Mouse (Mus musculus): ENCODE data around the gene Chad. TPM values are rescaled to one million over a fixed set of nuclear protein-coding genes. Genes with fewer than 3 reads are reported as not detected.

Chad gene
- polyA plus RNA-seq, 1 experiment from 2014 or later, result 2.1 TPM

GRCm38 (mm10) chr11:94601321-94602281 is 36.8 kb downstream of the Chad start, which contains the start of gene Acsf2:
TSS of gene Acsf2 (minus strand) at chr11:94601871.
- Histone ChIP-seq H3K4me1 (ENCODE audit: control insufficient read depth, insufficient read depth, low read length) (peaks cover 6% of the 10 kb centered on the region), H3K9me3 (replicated peaks; ENCODE audit: control insufficient read depth, low read length) (no peaks in the 10 kb centered on the region), H3K4me2 (ENCODE audit: low read depth, low read length) (peak within 1 kb of the TSS; percentile 81), H3K27me3 (ENCODE audit: control insufficient read depth, insufficient read depth, low read length) (no peaks in the 10 kb centered on the region), H3K9ac (ENCODE audit: low read length) (peak within 1 kb of the TSS; percentile 78), H3K27ac (ENCODE audit: low read length) (peak within 1 kb of the TSS; percentile 40), H3K36me3 (ENCODE audit: control insufficient read depth, insufficient read depth) (no peaks in the 10 kb centered on the region), H3K4me3 (ENCODE audit: low read length) (peak within 1 kb of the TSS; percentile 67)
- ATAC-seq (replicated peaks; ENCODE audit: extremely low read depth, insufficient read depth, low FRiP score), result peak; percentile 89
- WGBS, result 3% methylated on average over 45 of the region's 52 CpGs

- H3K4me2 ChIP-seq (ENCODE audit: low read depth, low read length), result peak overlapping the region; percentile 81
- H3K27ac ChIP-seq (ENCODE audit: low read length), result peak overlapping the region; percentile 40
- no peak overlapping the region; the same call in 1 of the 2 replicates for H3K9ac ChIP-seq (ENCODE audit: low read length)
- H3K4me3 ChIP-seq (ENCODE audit: low read length), result peak overlapping the region; percentile 67; the same call in 1 of the 2 replicates
- no peak for ATAC-seq (replicated peaks; ENCODE audit: extremely low read depth, insufficient read depth, low FRiP score)
- no peaks in the 10 kb centered on the region for H3K27me3 ChIP-seq (ENCODE audit: control insufficient read depth, insufficient read depth, low read length)
- 61% methylated on average over 11 of the region's 11 CpGs for WGBS
- H3K9me3 ChIP-seq (replicated peaks; ENCODE audit: control insufficient read depth, low read length), result no peaks in the 10 kb centered on the region
- H3K36me3 ChIP-seq (ENCODE audit: control insufficient read depth, insufficient read depth), result no peaks in the 10 kb centered on the region
- H3K4me1 ChIP-seq (ENCODE audit: control insufficient read depth, insufficient read depth, low read length), result peaks cover 6% of the 10 kb centered on the region
These were observed 37.6 kb downstream of the Chad start for GRCm38 (mm10) chr11:94602356-94602955.

- WGBS, result 73% methylated on average over 4 of the region's 4 CpGs
- Histone ChIP-seq H3K27ac (ENCODE audit: low read length) (no peak overlapping the region), H3K27me3 (ENCODE audit: control insufficient read depth, insufficient read depth, low read length) (no peaks in the 10 kb centered on the region), H3K4me3 (ENCODE audit: low read length) (no peak overlapping the region), H3K36me3 (ENCODE audit: control insufficient read depth, insufficient read depth) (no peaks in the 10 kb centered on the region), H3K4me1 (ENCODE audit: control insufficient read depth, insufficient read depth, low read length) (no peaks in the 10 kb centered on the region), H3K4me2 (ENCODE audit: low read depth, low read length) (no peak overlapping the region), H3K9me3 (replicated peaks; ENCODE audit: control insufficient read depth, low read length) (no peaks in the 10 kb centered on the region), H3K9ac (ENCODE audit: low read length) (no peak overlapping the region)
- no peak for ATAC-seq (replicated peaks; ENCODE audit: extremely low read depth, insufficient read depth, low FRiP score)
These were observed 46.2 kb downstream of the Chad start for GRCm38 (mm10) chr11:94610744-94611740.

GRCm38 (mm10) chr11:94614603-94615002 is 49.8 kb downstream of the Chad start:
- Histone ChIP-seq H3K27me3 (ENCODE audit: control insufficient read depth, insufficient read depth, low read length) (peaks cover 2% of the 10 kb centered on the region; the same call in 1 of the 2 replicates), H3K36me3 (ENCODE audit: control insufficient read depth, insufficient read depth) (no peaks in the 10 kb centered on the region), H3K4me1 (ENCODE audit: control insufficient read depth, insufficient read depth, low read length) (no peaks in the 10 kb centered on the region), H3K4me3 (ENCODE audit: low read length) (no peak overlapping the region), H3K27ac (ENCODE audit: low read length) (no peak overlapping the region), H3K9ac (ENCODE audit: low read length) (no peak overlapping the region), H3K4me2 (ENCODE audit: low read depth, low read length) (no peak overlapping the region), H3K9me3 (replicated peaks; ENCODE audit: control insufficient read depth, low read length) (0 out of 2 replicates have a peak, but pooled peaks cover 4% of the 10 kb centered on the region)
- WGBS, result 78% methylated on average over 4 of the region's 4 CpGs
- no peak for ATAC-seq (replicated peaks; ENCODE audit: extremely low read depth, insufficient read depth, low FRiP score)

GRCm38 (mm10) chr11:94615494-94615893 is 50.6 kb downstream of the Chad start:
- WGBS, result 17% methylated on average over 4 of the region's 4 CpGs

DNA sequence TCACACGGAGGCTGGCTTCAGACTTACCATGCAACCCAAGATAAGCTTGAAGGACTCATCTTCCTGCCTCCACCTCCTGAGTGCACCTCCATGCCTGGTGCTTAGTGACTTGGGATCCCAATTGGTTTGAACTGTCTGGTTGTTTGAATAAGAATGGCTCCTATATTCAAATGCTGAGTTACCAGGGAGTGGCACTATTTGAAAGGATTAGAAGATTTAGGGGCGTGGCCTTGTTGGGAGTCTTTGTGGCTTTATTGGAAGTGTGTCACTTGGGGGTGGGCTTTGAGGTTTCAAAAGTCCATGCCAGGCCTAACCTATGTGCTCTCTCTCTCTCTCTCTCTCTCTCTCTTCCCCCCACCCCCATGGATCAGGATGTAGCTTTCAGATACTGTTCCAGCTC is 52.8 kb downstream of the Chad start:
- peaks cover 2% of the 10 kb centered on the region; the same call in 1 of the 2 replicates for H3K27me3 ChIP-seq (ENCODE audit: control insufficient read depth, insufficient read depth, low read length)
- H3K4me2 ChIP-seq (ENCODE audit: low read depth, low read length), result no peak overlapping the region
- no peak overlapping the region for H3K4me3 ChIP-seq (ENCODE audit: low read length)
- 82% methylated on average over 2 of the region's 2 CpGs for WGBS
- no peaks in the 10 kb centered on the region for H3K4me1 ChIP-seq (ENCODE audit: control insufficient read depth, insufficient read depth, low read length)
- no peak overlapping the region for H3K9ac ChIP-seq (ENCODE audit: low read length)
- no peaks in the 10 kb centered on the region for H3K36me3 ChIP-seq (ENCODE audit: control insufficient read depth, insufficient read depth)
- ATAC-seq (replicated peaks; ENCODE audit: extremely low read depth, insufficient read depth, low FRiP score), result no peak
- H3K27ac ChIP-seq (ENCODE audit: low read length), result no peak overlapping the region
- 0 out of 2 replicates have a peak, but pooled peaks cover 4% of the 10 kb centered on the region for H3K9me3 ChIP-seq (replicated peaks; ENCODE audit: control insufficient read depth, low read length)

More at GRCm38 (mm10) chr11:94615494-94615893, 50.6 kb downstream of the Chad start:
- no peak overlapping the region for H3K4me2 ChIP-seq (ENCODE audit: low read depth, low read length)
- no peak for ATAC-seq (replicated peaks; ENCODE audit: extremely low read depth, insufficient read depth, low FRiP score)
- H3K27me3 ChIP-seq (ENCODE audit: control insufficient read depth, insufficient read depth, low read length), result peaks cover 2% of the 10 kb centered on the region; the same call in 1 of the 2 replicates
- no peak overlapping the region for H3K27ac ChIP-seq (ENCODE audit: low read length)
- 0 out of 2 replicates have a peak, but pooled peaks cover 4% of the 10 kb centered on the region for H3K9me3 ChIP-seq (replicated peaks; ENCODE audit: control insufficient read depth, low read length)
- no peak overlapping the region for H3K4me3 ChIP-seq (ENCODE audit: low read length)
- no peak overlapping the region for H3K9ac ChIP-seq (ENCODE audit: low read length)
- H3K4me1 ChIP-seq (ENCODE audit: control insufficient read depth, insufficient read depth, low read length), result no peaks in the 10 kb centered on the region
- no peaks in the 10 kb centered on the region for H3K36me3 ChIP-seq (ENCODE audit: control insufficient read depth, insufficient read depth)

Other genes with a start within 250 kb of the Chad start
- 62.4 and 73.2 TPM in 2 replicates for gene Luc7l3, start 243.1 kb upstream of the Chad start, polyA plus RNA-seq (2015; fragmentation: Nextera tagmentation; extraction: Ambion mirVana)
- 17.5 and 22.6 TPM in 2 replicates for gene Ankrd40, start 237.0 kb upstream of the Chad start, polyA plus RNA-seq (2015; fragmentation: Nextera tagmentation; extraction: Ambion mirVana)
- gene Abcc3, start 172.1 kb upstream of the Chad start, polyA plus RNA-seq (2015; fragmentation: Nextera tagmentation; extraction: Ambion mirVana), result 1.1 and 1.3 TPM in 2 replicates
- gene Cacna1g, start 90.8 kb upstream of the Chad start, polyA plus RNA-seq (2015; fragmentation: Nextera tagmentation; extraction: Ambion mirVana), result 5.8 and 7.6 TPM in 2 replicates
- gene Spata20, start 78.9 kb upstream of the Chad start, polyA plus RNA-seq (2015; fragmentation: Nextera tagmentation; extraction: Ambion mirVana), result 0.08 and 0.25 TPM in 2 replicates
- gene Epn3, start 65.1 kb upstream of the Chad start, polyA plus RNA-seq (2015; fragmentation: Nextera tagmentation; extraction: Ambion mirVana), result 13.6 and 17.9 TPM in 2 replicates
- gene Mycbpap, start 43.3 kb upstream of the Chad start, polyA plus RNA-seq (2015; fragmentation: Nextera tagmentation; extraction: Ambion mirVana), result 5.7 and 9.1 TPM in 2 replicates
- 7.3 and 8.0 TPM in 2 replicates for gene Rsad1, start 15.8 kb upstream of the Chad start, polyA plus RNA-seq (2015; fragmentation: Nextera tagmentation; extraction: Ambion mirVana)
- 2.7 and 3.9 TPM in 2 replicates for gene Acsf2, start 36.8 kb downstream of the Chad start, polyA plus RNA-seq (2015; fragmentation: Nextera tagmentation; extraction: Ambion mirVana)
- gene Lrrc59, start 64.7 kb downstream of the Chad start, polyA plus RNA-seq (2015; fragmentation: Nextera tagmentation; extraction: Ambion mirVana), result 120 and 123 TPM in 2 replicates
- 123 and 134 TPM in 2 replicates for gene Mrpl27, start 88.7 kb downstream of the Chad start, polyA plus RNA-seq (2015; fragmentation: Nextera tagmentation; extraction: Ambion mirVana)
- 9.9 and 11.3 TPM in 2 replicates for gene Eme1, start 88.9 kb downstream of the Chad start, polyA plus RNA-seq (2015; fragmentation: Nextera tagmentation; extraction: Ambion mirVana)
- gene Xylt2, start 112.5 kb downstream of the Chad start, polyA plus RNA-seq (2015; fragmentation: Nextera tagmentation; extraction: Ambion mirVana), result 11.6 and 12.9 TPM in 2 replicates
- gene Gm11541, start 139.5 kb downstream of the Chad start, polyA plus RNA-seq (2015; fragmentation: Nextera tagmentation; extraction: Ambion mirVana), result not detected in 2 replicates
- 0.39 TPM in 1 of 2 replicates, not detected in the other for gene Cdc34b, start 176.7 kb downstream of the Chad start, polyA plus RNA-seq (2015; fragmentation: Nextera tagmentation; extraction: Ambion mirVana)
- 0.07 TPM in 1 of 2 replicates, not detected in the other for gene Tmem92, start 217.7 kb downstream of the Chad start, polyA plus RNA-seq (2015; fragmentation: Nextera tagmentation; extraction: Ambion mirVana)